Comparison of ENCODE assay signal across 42 mouse cellular contexts in genomic region chr13:21176733-21177132, GRCm38 (mm10). TPM values are rescaled to one million over a fixed set of nuclear protein-coding genes. Genes with fewer than 3 reads are reported as not detected.
"Had no signal": no experiment of that assay in that cellular context is flagged by ENCODE, and none has a peak within 500 bp of the region (broad histone marks: within the 10 kb centered on the region; RNA-seq: fewer than 3 reads in every experiment).

No protein-coding gene starts in this region.

- H3K27me3 ChIP-seq: heart, embryonic 13.5 days; heart, embryonic 15.5 days; hindbrain, embryonic 15.5 days; intestine, embryonic 15.5 days; limb, embryonic 13.5 days; limb, embryonic 15.5 days had no signal

- DNase-seq: gastrocnemius, postnatal 14 days; gastrocnemius, postnatal 36 days; heart, adult 18-20 months; heart, postnatal 14 days; heart, postnatal 36 days; kidney, adult 11 months; kidney, adult 8-10 months; kidney, postnatal 14 days; kidney, postnatal 36 days; layer of hippocampus, adult 9-11 months; layer of hippocampus, postnatal 36 days; left cerebral cortex, postnatal 4 days had no signal

- H3K27ac ChIP-seq: heart, embryonic 13.5 days; heart, embryonic 15.5 days; hindbrain, embryonic 13.5 days; hindbrain, embryonic 15.5 days; hindbrain, postnatal 0 days; limb, embryonic 13.5 days; limb, embryonic 15.5 days; liver, embryonic 12.5 days; liver, embryonic 14.5 days had no signal

- H3K36me3 ChIP-seq: heart, embryonic 15.5 days; hindbrain, embryonic 13.5 days; hindbrain, embryonic 15.5 days; intestine, embryonic 15.5 days had no signal

- H3K4me3 ChIP-seq: heart, embryonic 13.5 days; heart, embryonic 15.5 days; hindbrain, embryonic 13.5 days; hindbrain, embryonic 15.5 days; intestine, embryonic 15.5 days; limb, embryonic 13.5 days; limb, embryonic 15.5 days; liver, embryonic 12.5 days had no signal

RNA-seq across cellular contexts. Expression of gene Olfr1368, which starts 31.1 kb away (rescaled TPM):
- total RNA-seq: gastrocnemius, adult 18-20 months; gastrocnemius, adult 8-10 months; gastrocnemius, postnatal 14 days; gastrocnemius, postnatal 36 days; heart, adult 18-20 months; heart, postnatal 14 days; heart, postnatal 36 days; hematopoietic stem cell, adult 5-6 weeks; hindbrain, postnatal 0 days; layer of hippocampus, adult 18-20 months; layer of hippocampus, adult 8-10 months; layer of hippocampus, postnatal 14 days; layer of hippocampus, postnatal 36 days; left cerebral cortex, adult 18-20 months; left cerebral cortex, adult 8-10 months; left cerebral cortex, postnatal 10 days; left cerebral cortex, postnatal 25 days; left cerebral cortex, postnatal 4 days; liver, adult 2 months had no signal
- polyA plus RNA-seq: gonadal fat pad, adult 2 months; heart, embryonic 11.5 days; heart, embryonic 13.5 days; heart, embryonic 15.5 days; heart, postnatal 0 days; hindbrain, embryonic 11.5 days; hindbrain, embryonic 13.5 days; hindbrain, embryonic 15.5 days; hindbrain, postnatal 0 days; intestine, embryonic 15.5 days; kidney, embryonic 14.5 days; kidney, embryonic 16.5 days; large intestine, adult 2 months; limb, embryonic 11.5 days; limb, embryonic 13.5 days; limb, embryonic 15.5 days; liver, adult 2 months; liver, embryonic 12.5 days; liver, embryonic 14.5 days; liver, embryonic 16.5 days had no signal

RNA-seq across cellular contexts. Expression of gene Olfr263, which starts 47.3 kb away (rescaled TPM):
- total RNA-seq: gastrocnemius, adult 18-20 months; gastrocnemius, adult 8-10 months; gastrocnemius, postnatal 14 days; gastrocnemius, postnatal 36 days; heart, adult 18-20 months; heart, postnatal 14 days; heart, postnatal 36 days; hematopoietic stem cell, adult 5-6 weeks; hindbrain, postnatal 0 days; layer of hippocampus, adult 18-20 months; layer of hippocampus, adult 8-10 months; layer of hippocampus, postnatal 14 days; layer of hippocampus, postnatal 36 days; left cerebral cortex, adult 18-20 months; left cerebral cortex, adult 8-10 months; left cerebral cortex, postnatal 10 days; left cerebral cortex, postnatal 25 days; left cerebral cortex, postnatal 4 days; liver, adult 2 months had no signal
- polyA plus RNA-seq: gonadal fat pad, adult 2 months; heart, embryonic 11.5 days; heart, embryonic 13.5 days; heart, embryonic 15.5 days; heart, postnatal 0 days; hindbrain, embryonic 11.5 days; hindbrain, embryonic 13.5 days; hindbrain, embryonic 15.5 days; hindbrain, postnatal 0 days; intestine, embryonic 15.5 days; kidney, embryonic 14.5 days; kidney, embryonic 16.5 days; large intestine, adult 2 months; limb, embryonic 11.5 days; limb, embryonic 13.5 days; limb, embryonic 15.5 days; liver, adult 2 months; liver, embryonic 12.5 days; liver, embryonic 14.5 days; liver, embryonic 16.5 days had no signal
